Mouse (Mus musculus) small intestine, adult 2 months (tissue): ENCODE data around the gene Fam160a1.

Source experiments
- CTCF ChIP-seq: fragments of 200-500 bp; IDR thresholded peaks from 2 replicates; pipeline ENCODE4 v1.5.1; 2012; ENCODE audit warnings: low read depth, mild to moderate bottlenecking, control low read depth, inconsistent platforms, low read length, moderate library complexity, mixed read lengths; ENCODE audit not compliant: insufficient replicate concordance, insufficient read length; ENCODE audit errors: extremely low read depth
- POLR2A ChIP-seq: fragments of 200-500 bp; IDR thresholded peaks from 2 replicates; pipeline ENCODE4 v1.6.1; 2012; ENCODE audit warnings: low read depth, mild to moderate bottlenecking, control low read depth, inconsistent platforms, low read length, moderate library complexity

DNA sequence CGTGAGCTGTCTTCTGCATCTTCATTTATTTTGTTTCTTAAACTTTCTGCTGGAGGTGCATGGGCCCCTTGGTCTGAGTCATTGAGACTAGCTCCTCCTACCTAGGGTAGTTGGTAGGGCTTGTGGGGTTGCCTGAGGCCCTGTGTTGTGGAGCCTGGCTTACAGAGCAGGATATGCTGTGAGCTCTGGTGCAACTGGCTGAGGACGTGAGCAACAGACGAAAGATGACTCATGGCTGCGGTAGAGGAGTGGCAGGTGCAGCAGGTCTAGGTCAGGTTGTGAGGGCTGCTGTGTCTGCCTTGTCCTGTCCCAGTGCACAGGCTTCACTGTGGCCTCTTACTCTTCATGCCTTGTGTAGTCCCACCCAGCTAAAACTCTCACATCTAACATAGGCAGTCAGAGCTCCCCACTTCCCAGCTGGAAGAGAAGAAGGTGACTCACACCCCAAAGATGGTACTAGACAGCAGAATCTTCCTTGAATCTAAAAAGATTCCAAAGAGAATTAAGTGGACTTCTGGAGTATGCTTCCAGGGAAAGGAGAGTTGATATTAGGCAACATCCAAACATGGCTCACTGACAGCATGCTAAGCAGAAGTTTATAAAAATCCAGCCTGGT, 187.1 kb downstream of the Fam160a1 start:
- no peak for TF ChIP-seq CTCF
- no peak for TF ChIP-seq POLR2A
